Mouse (Mus musculus) midbrain, embryonic 13.5 days (tissue): Measurements from ENCODE around the gene Lrfn2. TPM values are rescaled to one million over a fixed set of nuclear protein-coding genes. Genes with fewer than 3 reads are reported as not detected.

Source experiments
- ATAC-seq: fragments of 200-750 bp; cut with Nextera tagmentation; 2 replicates; pipeline ENCODE4 v1.8.0; 2017; ENCODE audit warnings: mild to moderate bottlenecking, moderate TSS enrichment, moderate library complexity
- H3K27ac ChIP-seq: fragments of 300-500 bp; sonication (generic); 2 replicates; pipeline ENCODE4 v1.5.1; 2015; ENCODE audit warnings: inconsistent platforms, mild to moderate bottlenecking, moderate library complexity
- H3K27me3 ChIP-seq: fragments of 300-500 bp; sonication (generic); 2 replicates; pipeline ENCODE4 v1.6.1; 2015; ENCODE audit warnings: mild to moderate bottlenecking, inconsistent platforms
- H3K36me3 ChIP-seq: fragments of 300-500 bp; sonication (generic); 2 replicates; pipeline ENCODE4 v1.6.1; 2015; ENCODE audit warnings: mild to moderate bottlenecking, inconsistent platforms
- H3K4me1 ChIP-seq: fragments of 300-500 bp; sonication (generic); replicated peaks from 2 replicates; pipeline ENCODE4 v1.6.1; 2015; ENCODE audit warnings: inconsistent platforms
- H3K4me2 ChIP-seq: fragments of 300-500 bp; sonication (generic); replicated peaks from 2 replicates; pipeline ENCODE4 v1.6.1; 2015; ENCODE audit warnings: moderate library complexity, mild to moderate bottlenecking, inconsistent platforms
- H3K4me3 ChIP-seq: fragments of 300-500 bp; sonication (generic); replicated peaks from 2 replicates; pipeline ENCODE4 v1.5.1; 2015; ENCODE audit warnings: mild to moderate bottlenecking, inconsistent platforms
- H3K9ac ChIP-seq: fragments of 300-500 bp; sonication (generic); replicated peaks from 2 replicates; pipeline ENCODE4 v1.6.1; 2015; ENCODE audit warnings: mild to moderate bottlenecking, inconsistent platforms
- H3K9me3 ChIP-seq: fragments of 300-500 bp; sonication (generic); 2 replicates; pipeline ENCODE4 v1.6.1; 2016; ENCODE audit warnings: mild to moderate bottlenecking, inconsistent platforms
- WGBS: fragments of 180-500 bp; shearing (Covaris S2); methylation state at CpG from one replicate; pipeline ENCODE4 v1.1.7; 2015; 5-methylcytosine and 5-hydroxymethylcytosine counted together
- microRNA-seq: library from miRNA; unstranded; fragments of <30 nt; microRNA quantifications from one replicate; pipeline ENCODE4, GENCODE M21; 2016
- polyA plus RNA-seq: library from polyadenylated mRNA; unstranded; fragments of >200 nt; fragmentation: Nextera tagmentation; extraction: Ambion mirVana; gene quantifications from 2 replicates; pipeline ENCODE4 v1.2.1, GENCODE M21; 2015

Gene Lrfn2
- polyA plus RNA-seq, 1 experiment from 2014 or later = 4.6 TPM

GRCm38 (mm10) chr17:49111911-49112310 is 179.7 kb downstream of the Lrfn2 start:
- WGBS = 95% methylated on average over 2 of the region's 2 CpGs
- no peak overlapping the region for H3K9ac ChIP-seq
- no peaks in the 10 kb centered on the region for H3K4me1 ChIP-seq
- no peaks in the 10 kb centered on the region for H3K27me3 ChIP-seq
- no peak overlapping the region for H3K4me3 ChIP-seq
- no peaks in the 10 kb centered on the region for H3K36me3 ChIP-seq
- ATAC-seq = no peak
- no peak overlapping the region for H3K4me2 ChIP-seq
- no peaks in the 10 kb centered on the region for H3K9me3 ChIP-seq
- H3K27ac ChIP-seq = no peak overlapping the region

- Histone ChIP-seq H3K27ac (no peak overlapping the region), H3K4me2 (no peak overlapping the region), H3K9ac (no peak overlapping the region), H3K4me3 (no peak overlapping the region), H3K36me3 (no peaks in the 10 kb centered on the region), H3K4me1 (no peaks in the 10 kb centered on the region), H3K9me3 (no peaks in the 10 kb centered on the region), H3K27me3 (no peaks in the 10 kb centered on the region)
- 71% methylated on average over 3 of the region's 3 CpGs for WGBS
- ATAC-seq = no peak
These were observed 181.2 kb downstream of the Lrfn2 start for GRCm38 (mm10) chr17:49113336-49113735.

DNA sequence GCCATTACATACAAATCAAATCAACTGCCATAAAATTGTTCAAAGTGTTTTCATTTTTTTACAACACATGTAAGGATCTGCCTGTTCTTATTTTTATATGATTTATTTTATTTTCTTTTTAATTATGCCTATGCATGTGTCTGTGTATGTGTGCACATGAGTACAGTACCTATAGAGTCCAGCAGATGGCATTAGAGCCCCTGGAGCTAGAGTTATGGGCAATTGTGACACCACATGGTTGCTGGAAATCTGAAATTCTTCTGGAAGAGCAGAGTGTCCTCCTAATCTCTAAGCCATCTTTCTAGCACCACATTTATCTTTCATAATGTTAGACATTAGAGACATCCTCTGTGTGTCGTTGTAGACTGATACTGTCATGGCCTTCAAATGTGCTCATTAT is 192.0 kb downstream of the Lrfn2 start:
- no peaks in the 10 kb centered on the region for H3K9me3 ChIP-seq
- no peak overlapping the region for H3K27ac ChIP-seq
- H3K4me3 ChIP-seq = no peak overlapping the region
- H3K27me3 ChIP-seq = no peaks in the 10 kb centered on the region
- no peaks in the 10 kb centered on the region for H3K36me3 ChIP-seq
- no peak for ATAC-seq
- 94% methylated on average over 1 of the region's 1 CpGs for WGBS
- H3K4me1 ChIP-seq = no peaks in the 10 kb centered on the region
- no peak overlapping the region for H3K4me2 ChIP-seq
- no peak overlapping the region for H3K9ac ChIP-seq

DNA sequence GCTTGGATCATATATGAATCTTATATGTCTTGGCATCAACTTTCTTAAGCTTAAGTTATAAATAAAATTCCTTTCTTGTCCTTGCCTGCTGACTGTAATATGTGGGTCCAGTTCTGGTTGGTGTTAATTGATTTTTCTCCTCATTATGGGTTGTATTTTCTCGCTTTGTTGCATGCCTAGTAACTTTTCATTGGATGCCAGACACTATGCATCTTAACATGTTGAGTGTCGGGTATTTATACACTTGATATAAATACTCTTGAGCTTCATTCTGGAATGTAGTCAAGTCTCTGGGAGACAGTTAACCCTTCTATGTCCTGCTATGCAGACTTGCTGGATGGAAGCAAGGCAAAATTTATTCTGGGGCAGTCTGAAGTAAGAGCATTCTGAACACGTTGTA is 192.5 kb downstream of the Lrfn2 start:
- no peaks in the 10 kb centered on the region for H3K9me3 ChIP-seq
- H3K27ac ChIP-seq = no peak overlapping the region
- H3K4me2 ChIP-seq = no peak overlapping the region
- no peaks in the 10 kb centered on the region for H3K27me3 ChIP-seq
- H3K4me3 ChIP-seq = no peak overlapping the region
- no peaks in the 10 kb centered on the region for H3K36me3 ChIP-seq
- H3K9ac ChIP-seq = no peak overlapping the region
- no peak for ATAC-seq
- no peaks in the 10 kb centered on the region for H3K4me1 ChIP-seq
- WGBS = 85% methylated on average over 3 of the region's 3 CpGs

Small RNA genes lying within 50 kb of the gene (microRNA-seq; reads per million reads assigned to microRNA genes)
- gene Gm44304 = not detected
